24 mouse cellular contexts compared by ENCODE assay signal in the genomic region with DNA sequence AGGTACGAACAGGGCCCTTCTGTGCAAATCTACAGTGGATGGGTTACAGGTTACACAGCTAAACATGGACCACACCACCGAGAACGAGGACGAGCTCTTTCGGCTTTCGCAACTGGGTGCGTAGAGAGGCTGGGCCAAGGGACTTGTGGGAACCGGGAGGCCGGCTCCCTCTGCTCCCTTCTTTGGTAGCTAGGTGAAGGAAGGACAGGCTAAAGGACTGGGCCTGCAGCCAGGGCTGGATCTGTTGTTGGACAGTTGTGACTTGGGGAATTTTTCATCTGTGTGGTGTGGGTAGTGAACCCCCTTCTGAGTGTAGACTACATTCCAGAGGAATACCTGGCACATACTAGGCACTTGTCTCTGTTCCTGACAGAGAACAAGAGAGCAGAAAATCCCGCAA. TPM values are rescaled to one million over a fixed set of nuclear protein-coding genes. Genes with fewer than 3 reads are reported as not detected.
DNase-seq lines count a peak whose midpoint lies in the region; ATAC-seq lines count a peak whose summit lies in the region.
"Had no signal": no experiment of that assay in that cellular context is flagged by ENCODE, and none has a peak within 500 bp of the region (broad histone marks: within the 10 kb centered on the region; RNA-seq: fewer than 3 reads in every experiment).

No protein-coding gene starts in this region.

- no peak overlapping the region for H3K4me2 ChIP-seq in heart, embryonic 14.5 days (ENCODE audit: low read length)
- no peak overlapping the region for H3K4me2 ChIP-seq in heart, embryonic 11.5 days
- no peak overlapping the region for H3K4me2 ChIP-seq in midbrain, embryonic 11.5 days
- H3K4me2 ChIP-seq: embryonic facial prominence, embryonic 15.5 days; forebrain, embryonic 15.5 days; hindbrain, embryonic 14.5 days; liver, embryonic 15.5 days had no signal

- 78% methylated on average over 10 of the region's 10 CpGs for WGBS in heart, embryonic 14.5 days
- WGBS in heart, embryonic 11.5 days (ENCODE audit: insufficient replicate concordance) = 85% methylated on average over 10 of the region's 10 CpGs
- 93% methylated on average over 10 of the region's 10 CpGs for WGBS in midbrain, embryonic 11.5 days

- H3K36me3 ChIP-seq in heart, embryonic 14.5 days (ENCODE audit: control insufficient read depth, insufficient read depth, low read length) = peaks cover 89% of the 10 kb centered on the region
- H3K36me3 ChIP-seq in heart, embryonic 11.5 days (ENCODE audit: control insufficient read depth, insufficient read depth, low read length) = peaks cover 36% of the 10 kb centered on the region
- peaks cover 14% of the 10 kb centered on the region for H3K36me3 ChIP-seq in midbrain, embryonic 11.5 days (ENCODE audit: control insufficient read depth, insufficient read depth, low read length)

- peak; percentile 31 for DNase-seq in urinary bladder, postnatal 14 days (ENCODE audit: low spot score)
- DNase-seq in urinary bladder, postnatal 4 days (ENCODE audit: low spot score in 2 of 2) = no peak
- peak; percentile 82 to 86 for DNase-seq in heart, postnatal 10 days
- DNase-seq in midbrain, embryonic 11.5 days (ENCODE audit: low spot score, missing footprints) = no peak
- no peak for DNase-seq in kidney, postnatal 4 days
- DNase-seq: adrenal gland, adult 8-10 months; cerebellum, adult 11-12 months; cerebellum, postnatal 14 days; gastrocnemius, postnatal 10 days; kidney, adult 2 months; liver; thymus, postnatal 25 days had no signal

- H3K4me1 ChIP-seq in heart, embryonic 14.5 days (ENCODE audit: control insufficient read depth in 2 of 2, insufficient read depth in 2 of 2, low read length in 2 of 2) = peaks cover 2% of the 10 kb centered on the region in 2 experiments; a peak in 3 of 4 replicates
- H3K4me1 ChIP-seq in heart, embryonic 11.5 days (ENCODE audit: control insufficient read depth, insufficient read depth, low read length) = no peaks in the 10 kb centered on the region; the same call in 1 of the 2 replicates
- no peaks in the 10 kb centered on the region for H3K4me1 ChIP-seq in midbrain, embryonic 11.5 days (ENCODE audit: control insufficient read depth, insufficient read depth, low read length)
- H3K4me1 ChIP-seq: forebrain, embryonic 15.5 days; midbrain, embryonic 10.5 days had no signal

- no peaks in the 10 kb centered on the region for H3K9me3 ChIP-seq in heart, embryonic 14.5 days (ENCODE audit: control insufficient read depth, low read length)
- H3K9me3 ChIP-seq in heart, embryonic 11.5 days (replicated peaks; ENCODE audit: control insufficient read depth, low read length) = no peaks in the 10 kb centered on the region
- H3K9me3 ChIP-seq in midbrain, embryonic 11.5 days (ENCODE audit: control insufficient read depth, low read length) = no peaks in the 10 kb centered on the region
- H3K9me3 ChIP-seq: embryonic facial prominence, embryonic 15.5 days; forebrain, embryonic 15.5 days; limb, embryonic 10.5 days; liver, embryonic 15.5 days; midbrain, embryonic 10.5 days had no signal

- no peaks in the 10 kb centered on the region for H3K27me3 ChIP-seq in heart, embryonic 14.5 days (ENCODE audit: control insufficient read depth, insufficient read depth, low read length)
- H3K27me3 ChIP-seq in heart, embryonic 11.5 days (ENCODE audit: control insufficient read depth, insufficient read depth, low read length) = no peaks in the 10 kb centered on the region
- H3K27me3 ChIP-seq in midbrain, embryonic 11.5 days (ENCODE audit: control insufficient read depth, insufficient read depth, low read length) = no peaks in the 10 kb centered on the region
- H3K27me3 ChIP-seq: embryonic facial prominence, embryonic 15.5 days; forebrain, embryonic 15.5 days; liver, embryonic 15.5 days had no signal

- intact Hi-C loops in heart, postnatal 10 days (cut with DNase I) = no loop called here

- peak overlapping the region; percentile 12 to 51; a peak in 2 of 4 replicates for H3K27ac ChIP-seq in heart, embryonic 14.5 days (replicated peaks in 1 of 2; ENCODE audit: control insufficient read depth in 1 of 2, insufficient read depth in 1 of 2, low read depth in 2 of 2, low read length in 2 of 2)
- no peak overlapping the region for H3K27ac ChIP-seq in heart, embryonic 11.5 days (ENCODE audit: low read depth, low read length)
- H3K27ac ChIP-seq in midbrain, embryonic 11.5 days (ENCODE audit: low read depth, low read length) = no peak overlapping the region
- H3K27ac ChIP-seq: embryonic facial prominence, embryonic 15.5 days; forebrain, embryonic 15.5 days; hindbrain, embryonic 14.5 days; kidney, postnatal 0 days; limb, embryonic 10.5 days; liver, embryonic 15.5 days; macrophage; midbrain, embryonic 10.5 days had no signal

- no peak overlapping the region for H3K9ac ChIP-seq in heart, embryonic 14.5 days (ENCODE audit: low read length)
- no peak overlapping the region for H3K9ac ChIP-seq in heart, embryonic 11.5 days (ENCODE audit: low read depth, low read length)
- no peak overlapping the region for H3K9ac ChIP-seq in midbrain, embryonic 11.5 days (ENCODE audit: low read length)
- H3K9ac ChIP-seq: embryonic facial prominence, embryonic 15.5 days; forebrain, embryonic 15.5 days; hindbrain, embryonic 14.5 days; liver, embryonic 15.5 days had no signal

- peak; percentile 19; the same call in 1 of the 2 replicates for ATAC-seq in heart, embryonic 14.5 days (ENCODE audit: insufficient number of reproducible peaks, insufficient read depth, low FRiP score, low read depth)
- no peak for ATAC-seq in heart, embryonic 11.5 days (replicated peaks; ENCODE audit: insufficient number of reproducible peaks, low FRiP score, low TSS enrichment)
- ATAC-seq in midbrain, embryonic 11.5 days (ENCODE audit: low FRiP score) = no peak
- ATAC-seq: forebrain, embryonic 15.5 days had no signal

- no peak overlapping the region for H3K4me3 ChIP-seq in heart, embryonic 14.5 days (ENCODE audit: control insufficient read depth in 1 of 2, insufficient read depth in 1 of 2, low read depth in 1 of 2, low read length in 2 of 2)
- H3K4me3 ChIP-seq in heart, embryonic 11.5 days (ENCODE audit: low read depth, low read length) = no peak overlapping the region
- no peak overlapping the region for H3K4me3 ChIP-seq in midbrain, embryonic 11.5 days (ENCODE audit: low read depth, low read length)
- H3K4me3 ChIP-seq: embryonic facial prominence, embryonic 15.5 days; forebrain, embryonic 15.5 days; limb, embryonic 10.5 days; liver, embryonic 15.5 days; midbrain, embryonic 10.5 days had no signal

RNA-seq across cellular contexts. Expression of a gene that starts 19.7 kb away (rescaled TPM):
- polyA plus RNA-seq in heart, embryonic 14.5 days (2014; fragmentation: Nextera tagmentation; extraction: Ambion mirVana) = 28.0 and 30.0 TPM in 2 replicates
- polyA plus RNA-seq in heart, embryonic 11.5 days (2014; fragmentation: Nextera tagmentation; extraction: Ambion mirVana) = 18.8 and 25.1 TPM in 2 replicates
- 10 to 100 TPM; 33.3 to 34.3 TPM for total RNA-seq in heart, postnatal 10 days (2021)
- 24.9 and 29.4 TPM in 2 replicates for polyA plus RNA-seq in midbrain, embryonic 11.5 days (2014; fragmentation: Nextera tagmentation; extraction: Ambion mirVana)

RNA-seq across cellular contexts. Expression of a gene that starts 20.9 kb away (rescaled TPM):
- 0.78 and 1.9 TPM in 2 replicates for polyA plus RNA-seq in heart, embryonic 14.5 days (2014; fragmentation: Nextera tagmentation; extraction: Ambion mirVana)
- 1.8 and 2.1 TPM in 2 replicates for polyA plus RNA-seq in heart, embryonic 11.5 days (2014; fragmentation: Nextera tagmentation; extraction: Ambion mirVana)
- total RNA-seq in heart, postnatal 10 days (2021) = 1 to 10 TPM; 1.6 to 2.3 TPM
- polyA plus RNA-seq in midbrain, embryonic 11.5 days (2014; fragmentation: Nextera tagmentation; extraction: Ambion mirVana) = 8.0 and 10.7 TPM in 2 replicates
- total RNA-seq: granulocyte monocyte progenitor cell, adult 5-6 weeks; MEL had no signal

Comparison
In these comparisons a context has a peak if more than half of its experiments do, and no peak if none do; other contexts are left out.
1. H3K27ac ChIP-seq: peak in heart, embryonic 14.5 days (2 of 2); none in heart, embryonic 11.5 days (single experiment) and midbrain, embryonic 11.5 days (single experiment).
2. DNase-seq: peak in urinary bladder, postnatal 14 days (single experiment) and heart, postnatal 10 days (2 of 2); none in urinary bladder, postnatal 4 days (0 of 2), midbrain, embryonic 11.5 days (single experiment) and kidney, postnatal 4 days (0 of 2).